Mouse (Mus musculus) liver, embryonic 12.5 days (tissue): ENCODE measurements at regions not wholly inside any gene's neighbourhood (a gene's known extent, or its start where the extent isn't known, plus 50 kb on each side); places are given as distances from the start of the nearest gene placed in this dataset.

Experiments used
- ATAC-seq: fragments of 200-750 bp; cut with Nextera tagmentation; 2 replicates; pipeline ENCODE4 v1.8.0; 2017; ENCODE audit warnings: moderate number of reproducible peaks, mild to moderate bottlenecking, moderate library complexity
- H3K27ac ChIP-seq: fragments of 300-500 bp; sonication (generic); 2 replicates; pipeline ENCODE4 v1.5.1; 2016; ENCODE audit warnings: mild to moderate bottlenecking
- H3K27me3 ChIP-seq: fragments of 300-500 bp; sonication (generic); replicated peaks from 2 replicates; pipeline ENCODE4 v1.6.1; 2016; ENCODE audit warnings: mild to moderate bottlenecking, moderate library complexity
- H3K36me3 ChIP-seq: fragments of 300-500 bp; sonication (generic); 2 replicates; pipeline ENCODE4 v1.6.1; 2016; ENCODE audit warnings: mild to moderate bottlenecking, moderate library complexity
- H3K4me1 ChIP-seq: fragments of 300-500 bp; sonication (generic); 2 replicates; pipeline ENCODE4 v1.6.1; 2016
- H3K4me2 ChIP-seq: fragments of 300-500 bp; sonication (generic); 2 replicates; pipeline ENCODE4 v1.6.1; 2016; ENCODE audit warnings: mild to moderate bottlenecking, moderate library complexity
- H3K4me3 ChIP-seq: fragments of 300-500 bp; sonication (generic); 2 replicates; pipeline ENCODE4 v1.5.1; 2016; ENCODE audit warnings: mild to moderate bottlenecking, moderate library complexity
- H3K9ac ChIP-seq: fragments of 300-500 bp; sonication (generic); 2 replicates; pipeline ENCODE4 v1.6.1; 2016; ENCODE audit warnings: mild to moderate bottlenecking, moderate library complexity
- H3K9me3 ChIP-seq: fragments of 300-500 bp; sonication (generic); replicated peaks from 2 replicates; pipeline ENCODE4 v1.6.1; 2016; ENCODE audit warnings: mild to moderate bottlenecking, moderate library complexity
- WGBS: fragments of 180-500 bp; shearing (Covaris S2); methylation state at CpG from one replicate; pipeline ENCODE4 v1.1.7; 2016; ENCODE audit not compliant: insufficient replicate concordance; 5-methylcytosine and 5-hydroxymethylcytosine counted together

GRCm38 (mm10) chr2:166272841-166273240 is 117.4 kb upstream of the Sulf2 start:
- ATAC-seq: no peak
- WGBS: 52% methylated on average over 1 of the region's 1 CpGs

GRCm38 (mm10) chr2:166272190-166272543 is 116.7 kb upstream of the Sulf2 start:
- no peak overlapping the region for H3K4me3 ChIP-seq
- no peak overlapping the region for H3K4me2 ChIP-seq
- no peak for ATAC-seq
- H3K9ac ChIP-seq: no peak overlapping the region
- H3K27me3 ChIP-seq: no peaks in the 10 kb centered on the region
- no peaks in the 10 kb centered on the region for H3K4me1 ChIP-seq
- no peak overlapping the region for H3K27ac ChIP-seq
- no peaks in the 10 kb centered on the region for H3K9me3 ChIP-seq
- H3K36me3 ChIP-seq: no peaks in the 10 kb centered on the region
- 69% methylated on average over 7 of the region's 7 CpGs for WGBS

More at GRCm38 (mm10) chr2:166272841-166273240, 117.4 kb upstream of the Sulf2 start:
- H3K9me3 ChIP-seq: no peaks in the 10 kb centered on the region
- H3K4me3 ChIP-seq: no peak overlapping the region
- no peak overlapping the region for H3K27ac ChIP-seq
- no peak overlapping the region for H3K4me2 ChIP-seq
- H3K36me3 ChIP-seq: no peaks in the 10 kb centered on the region
- no peak overlapping the region for H3K9ac ChIP-seq
- H3K4me1 ChIP-seq: no peaks in the 10 kb centered on the region
- no peaks in the 10 kb centered on the region for H3K27me3 ChIP-seq

- WGBS: 49% methylated on average over 11 of the region's 11 CpGs
- no peaks in the 10 kb centered on the region for H3K27me3 ChIP-seq
- no peaks in the 10 kb centered on the region for H3K9me3 ChIP-seq
- no peaks in the 10 kb centered on the region for H3K36me3 ChIP-seq
- no peak overlapping the region for H3K4me3 ChIP-seq
- H3K4me1 ChIP-seq: no peaks in the 10 kb centered on the region
- no peak overlapping the region for H3K4me2 ChIP-seq
- ATAC-seq: no peak
- no peak overlapping the region for H3K27ac ChIP-seq
- no peak overlapping the region for H3K9ac ChIP-seq
These were observed 116.1 kb upstream of the Sulf2 start for GRCm38 (mm10) chr2:166271373-166272189.

GRCm38 (mm10) chr2:166270007-166270406 is 114.5 kb upstream of the Sulf2 start:
- no peaks in the 10 kb centered on the region for H3K36me3 ChIP-seq
- H3K27me3 ChIP-seq: no peaks in the 10 kb centered on the region
- no peak for ATAC-seq
- H3K4me3 ChIP-seq: no peak overlapping the region
- 64% methylated on average over 6 of the region's 6 CpGs for WGBS
- no peak overlapping the region for H3K4me2 ChIP-seq
- H3K9ac ChIP-seq: no peak overlapping the region
- H3K9me3 ChIP-seq: no peaks in the 10 kb centered on the region
- no peak overlapping the region for H3K27ac ChIP-seq
- no peaks in the 10 kb centered on the region for H3K4me1 ChIP-seq

GRCm38 (mm10) chr2:166266915-166267314 is 111.5 kb upstream of the Sulf2 start:
- 76% methylated on average over 4 of the region's 4 CpGs for WGBS
- H3K9ac ChIP-seq: no peak overlapping the region
- no peaks in the 10 kb centered on the region for H3K36me3 ChIP-seq

GRCm38 (mm10) chr2:166266507-166266906 is 111.0 kb upstream of the Sulf2 start:
- Histone ChIP-seq H3K27ac (no peak overlapping the region), H3K9ac (no peak overlapping the region), H3K4me3 (no peak overlapping the region), H3K9me3 (no peaks in the 10 kb centered on the region), H3K27me3 (no peaks in the 10 kb centered on the region), H3K36me3 (no peaks in the 10 kb centered on the region), H3K4me1 (0 out of 2 replicates have a peak, but pooled peaks cover 4% of the 10 kb centered on the region), H3K4me2 (no peak overlapping the region)
- WGBS: 72% methylated on average over 9 of the region's 9 CpGs
- no peak for ATAC-seq

More at GRCm38 (mm10) chr2:166266915-166267314, 111.5 kb upstream of the Sulf2 start:
- H3K27me3 ChIP-seq: no peaks in the 10 kb centered on the region
- ATAC-seq: no peak
- H3K4me1 ChIP-seq: 0 out of 2 replicates have a peak, but pooled peaks cover 3% of the 10 kb centered on the region
- no peak overlapping the region for H3K4me3 ChIP-seq
- no peak overlapping the region for H3K4me2 ChIP-seq
- no peaks in the 10 kb centered on the region for H3K9me3 ChIP-seq
- H3K27ac ChIP-seq: no peak overlapping the region

GRCm38 (mm10) chr2:166264756-166265155 is 109.3 kb upstream of the Sulf2 start:
- Histone ChIP-seq H3K9ac (no peak overlapping the region), H3K9me3 (no peaks in the 10 kb centered on the region), H3K4me2 (no peak overlapping the region), H3K4me1 (0 out of 2 replicates have a peak, but pooled peaks cover 4% of the 10 kb centered on the region), H3K27ac (no peak overlapping the region), H3K4me3 (no peak overlapping the region), H3K36me3 (no peaks in the 10 kb centered on the region), H3K27me3 (no peaks in the 10 kb centered on the region)
- 74% methylated on average over 9 of the region's 9 CpGs for WGBS
- no peak for ATAC-seq

GRCm38 (mm10) chr2:166261799-166262198 is 106.3 kb upstream of the Sulf2 start:
- ATAC-seq: no peak
- Histone ChIP-seq H3K27ac (no peak overlapping the region), H3K4me2 (no peak overlapping the region), H3K4me1 (0 out of 2 replicates have a peak, but pooled peaks cover 4% of the 10 kb centered on the region), H3K36me3 (no peaks in the 10 kb centered on the region), H3K4me3 (no peak overlapping the region), H3K9ac (no peak overlapping the region), H3K9me3 (no peaks in the 10 kb centered on the region), H3K27me3 (no peaks in the 10 kb centered on the region)
- 24% methylated on average over 7 of the region's 7 CpGs for WGBS

- Histone ChIP-seq H3K27ac (no peak overlapping the region), H3K27me3 (no peaks in the 10 kb centered on the region), H3K9me3 (no peaks in the 10 kb centered on the region), H3K36me3 (no peaks in the 10 kb centered on the region), H3K4me3 (no peak overlapping the region), H3K9ac (no peak overlapping the region), H3K4me2 (no peak overlapping the region), H3K4me1 (0 out of 2 replicates have a peak, but pooled peaks cover 4% of the 10 kb centered on the region)
- no peak for ATAC-seq
- WGBS: 55% methylated on average over 7 of the region's 7 CpGs
These were observed 105.6 kb upstream of the Sulf2 start for GRCm38 (mm10) chr2:166261065-166261464.

GRCm38 (mm10) chr2:166258771-166259180 is 103.3 kb upstream of the Sulf2 start:
- no peak overlapping the region for H3K4me3 ChIP-seq
- ATAC-seq: no peak
- no peak overlapping the region for H3K9ac ChIP-seq
- H3K4me2 ChIP-seq: no peak overlapping the region
- no peaks in the 10 kb centered on the region for H3K27me3 ChIP-seq
- WGBS: 22% methylated on average over 7 of the region's 7 CpGs
- H3K4me1 ChIP-seq: 0 out of 2 replicates have a peak, but pooled peaks cover 4% of the 10 kb centered on the region
- no peaks in the 10 kb centered on the region for H3K9me3 ChIP-seq
- no peak overlapping the region for H3K27ac ChIP-seq
- no peaks in the 10 kb centered on the region for H3K36me3 ChIP-seq

GRCm38 (mm10) chr2:166257666-166258065 is 102.2 kb upstream of the Sulf2 start:
- H3K36me3 ChIP-seq: no peaks in the 10 kb centered on the region
- ATAC-seq: no peak
- WGBS: 52% methylated on average over 4 of the region's 4 CpGs
- no peak overlapping the region for H3K27ac ChIP-seq
- H3K27me3 ChIP-seq: no peaks in the 10 kb centered on the region
- 0 out of 2 replicates have a peak, but pooled peaks cover 4% of the 10 kb centered on the region for H3K4me1 ChIP-seq
- H3K4me2 ChIP-seq: no peak overlapping the region
- H3K9me3 ChIP-seq: no peaks in the 10 kb centered on the region
- no peak overlapping the region for H3K4me3 ChIP-seq
- no peak overlapping the region for H3K9ac ChIP-seq

- Histone ChIP-seq H3K36me3 (no peaks in the 10 kb centered on the region), H3K27me3 (no peaks in the 10 kb centered on the region), H3K4me3 (no peak overlapping the region), H3K9me3 (no peaks in the 10 kb centered on the region), H3K4me2 (no peak overlapping the region), H3K4me1 (no peaks in the 10 kb centered on the region), H3K9ac (no peak overlapping the region), H3K27ac (no peak overlapping the region)
- ATAC-seq: no peak
- WGBS: 86% methylated on average over 10 of the region's 10 CpGs
These were observed 100.7 kb upstream of the Sulf2 start for GRCm38 (mm10) chr2:166256193-166256592.
